ENCODE assay signal across 16 mouse cellular contexts in genomic region chr1:167123551-167123950, GRCm38 (mm10).
DNase-seq lines count a peak whose midpoint lies in the region; ATAC-seq lines count a peak whose summit lies in the region.
"Had no signal": no experiment of that assay in that cellular context is flagged by ENCODE, and none has a peak within 500 bp of the region (broad histone marks: within the 10 kb centered on the region; RNA-seq: fewer than 3 reads in every experiment).

No protein-coding gene starts in this region.

- no peak overlapping the region for H3K9ac ChIP-seq in hindbrain, embryonic 11.5 days (ENCODE audit: low read depth, low read length)
- H3K9ac ChIP-seq in hindbrain, embryonic 12.5 days = no peak overlapping the region
- H3K9ac ChIP-seq in embryonic facial prominence, embryonic 14.5 days (ENCODE audit: low read depth, low read length) = no peak overlapping the region

- H3K4me3 ChIP-seq in hindbrain, embryonic 11.5 days (ENCODE audit: low read depth, low read length) = no peak overlapping the region
- no peak overlapping the region for H3K4me3 ChIP-seq in hindbrain, embryonic 12.5 days
- H3K4me3 ChIP-seq in embryonic facial prominence, embryonic 14.5 days (ENCODE audit: low read depth, low read length) = no peak overlapping the region
- H3K4me3 ChIP-seq: layer of hippocampus, adult 2 months had no signal

- no peaks in the 10 kb centered on the region for H3K36me3 ChIP-seq in hindbrain, embryonic 11.5 days (ENCODE audit: control insufficient read depth, insufficient read depth, low read length)
- no peaks in the 10 kb centered on the region for H3K36me3 ChIP-seq in hindbrain, embryonic 12.5 days
- H3K36me3 ChIP-seq in embryonic facial prominence, embryonic 14.5 days (ENCODE audit: control insufficient read depth, insufficient read depth, low read length) = no peaks in the 10 kb centered on the region
- H3K36me3 ChIP-seq: G1E had no signal

- no peaks in the 10 kb centered on the region for H3K9me3 ChIP-seq in hindbrain, embryonic 11.5 days (ENCODE audit: control insufficient read depth, low read length)
- H3K9me3 ChIP-seq in hindbrain, embryonic 12.5 days (replicated peaks) = no peaks in the 10 kb centered on the region
- H3K9me3 ChIP-seq in embryonic facial prominence, embryonic 14.5 days (ENCODE audit: control insufficient read depth, low read length) = no peaks in the 10 kb centered on the region

- H3K4me2 ChIP-seq in hindbrain, embryonic 11.5 days (replicated peaks; ENCODE audit: low read depth, low read length) = no peak overlapping the region
- H3K4me2 ChIP-seq in hindbrain, embryonic 12.5 days (replicated peaks) = no peak overlapping the region
- H3K4me2 ChIP-seq in embryonic facial prominence, embryonic 14.5 days (ENCODE audit: low read depth, low read length) = no peak overlapping the region
- H3K4me2 ChIP-seq: midbrain, embryonic 11.5 days had no signal

- H3K27ac ChIP-seq in hindbrain, embryonic 11.5 days (ENCODE audit: low read depth, low read length) = no peak overlapping the region
- no peak overlapping the region for H3K27ac ChIP-seq in hindbrain, embryonic 12.5 days
- H3K27ac ChIP-seq in embryonic facial prominence, embryonic 14.5 days (replicated peaks; ENCODE audit: low read depth, low read length) = no peak overlapping the region
- H3K27ac ChIP-seq: layer of hippocampus, adult 2 months had no signal

- no peaks in the 10 kb centered on the region for H3K4me1 ChIP-seq in hindbrain, embryonic 11.5 days (replicated peaks; ENCODE audit: control insufficient read depth, insufficient read depth, low read length)
- peaks cover 6% of the 10 kb centered on the region; the same call in 1 of the 2 replicates for H3K4me1 ChIP-seq in hindbrain, embryonic 12.5 days
- no peaks in the 10 kb centered on the region for H3K4me1 ChIP-seq in embryonic facial prominence, embryonic 14.5 days (ENCODE audit: control insufficient read depth, insufficient read depth, low read length)

- ATAC-seq in hindbrain, embryonic 11.5 days (ENCODE audit: low FRiP score) = no peak
- no peak for ATAC-seq in hindbrain, embryonic 12.5 days (ENCODE audit: low FRiP score)
- ATAC-seq in embryonic facial prominence, embryonic 14.5 days (ENCODE audit: low read depth) = no peak

- H3K27me3 ChIP-seq in hindbrain, embryonic 11.5 days (ENCODE audit: control insufficient read depth, insufficient read depth, low read length) = no peaks in the 10 kb centered on the region
- no peaks in the 10 kb centered on the region for H3K27me3 ChIP-seq in hindbrain, embryonic 12.5 days
- no peaks in the 10 kb centered on the region for H3K27me3 ChIP-seq in embryonic facial prominence, embryonic 14.5 days (replicated peaks; ENCODE audit: control insufficient read depth, insufficient read depth, low read length)

- DNase-seq in hindbrain, embryonic 11.5 days (ENCODE audit: low spot score) = peak; percentile 27
- DNase-seq in ES-CJ7 (ENCODE audit: low read depth, low spot score) = peak; percentile 31
- peak; percentile 34 for DNase-seq in ZHBTc4 (ENCODE audit: low read depth, low spot score)
- peak; percentile 60 for DNase-seq in embryonic facial prominence, embryonic 14.5 days (ENCODE audit: low spot score)
- no peak for DNase-seq in left cerebral cortex, adult 11 months (ENCODE audit: low spot score)
- DNase-seq in B cell, adult 2 months = no peak
- no peak for DNase-seq in kidney, adult 8-10 months
- DNase-seq: cerebellum, postnatal 14 days; kidney, adult 2 months; lung, adult 18-20 months; lung, postnatal 4 days; thymus, postnatal 14 days had no signal

Comparison
In these comparisons a context has a peak if more than half of its experiments do, and no peak if none do; other contexts are left out.
1. DNase-seq: peak in hindbrain, embryonic 11.5 days (single experiment), ES-CJ7 (single experiment), ZHBTc4 (single experiment) and embryonic facial prominence, embryonic 14.5 days (single experiment); none in left cerebral cortex, adult 11 months (single experiment), B cell, adult 2 months (0 of 2) and kidney, adult 8-10 months (0 of 2).